Mouse (Mus musculus) erythroid progenitor cell, adult 5-6 weeks (primary cell): ENCODE measurements around the gene Dntt. TPM values are rescaled to one million over a fixed set of nuclear protein-coding genes. Genes with fewer than 3 reads are reported as not detected.

ENCODE experiments used
- ATAC-seq: replicated peaks from 2 replicates; pipeline ENCODE4 v1.8.0; 2016; ENCODE audit warnings: moderate number of reproducible peaks, mild to moderate bottlenecking, moderate TSS enrichment, inconsistent platforms; ENCODE audit not compliant: poor library complexity, low FRiP score, severe bottlenecking
- total RNA-seq, 2 experiments: library from RNA; stranded (forward) in 1 of 2; stranded (reverse) in 1 of 2; fragments of 150-400 nt in 1 of 2; fragments of 186-747, 209-891 nt in 1 of 2; gene quantifications; 2 replicates each; pipeline versions ENCODE4 v1.2.3 to v1.2.4; 2015 to 2017; ENCODE audit warnings: low replicate concordance in 2 of 2

Gene Dntt
- total RNA-seq, 2 experiments from 2014 or later, result 9.7 to 17.2 TPM

DNA sequence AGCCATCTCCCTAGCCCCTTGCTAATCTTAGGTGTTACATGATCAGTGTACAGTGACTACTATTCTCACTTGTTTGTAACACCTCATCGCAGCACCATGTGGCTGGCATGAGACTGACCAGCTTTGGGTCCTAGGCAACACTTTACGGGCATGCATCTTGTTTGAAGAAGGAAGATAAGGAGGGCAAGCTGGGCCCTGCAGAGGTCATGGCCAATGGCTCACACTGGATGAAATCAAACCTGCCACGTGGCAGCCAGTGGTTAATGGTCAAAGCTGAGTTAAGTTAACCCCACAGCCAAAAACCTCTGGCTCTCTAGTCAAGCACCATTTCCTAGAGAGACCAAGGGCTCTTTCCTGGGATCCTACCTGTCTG, 19.1 kb downstream of the Dntt start:
- ATAC-seq, result no peak

DNA sequence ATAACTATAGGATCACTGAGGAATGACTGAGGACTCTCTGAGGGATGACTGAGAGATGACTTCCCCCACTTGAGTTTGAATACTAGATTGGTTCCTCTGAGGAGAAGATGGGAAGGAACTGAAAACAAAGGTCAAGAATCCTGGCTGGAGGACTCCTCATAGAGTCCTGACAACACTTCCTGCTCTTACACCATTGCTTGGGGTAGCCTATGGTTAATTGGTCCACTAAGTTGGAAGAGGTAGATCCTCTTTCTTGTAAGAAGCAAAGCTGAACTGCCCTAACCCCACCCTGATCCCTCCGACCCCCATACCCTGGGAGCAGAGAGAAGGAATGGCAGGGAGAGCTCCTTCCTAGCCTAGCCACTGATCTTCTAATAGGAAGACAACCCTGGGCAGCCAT, 22.6 kb downstream of the Dntt start:
- ATAC-seq, result no peak

DNA sequence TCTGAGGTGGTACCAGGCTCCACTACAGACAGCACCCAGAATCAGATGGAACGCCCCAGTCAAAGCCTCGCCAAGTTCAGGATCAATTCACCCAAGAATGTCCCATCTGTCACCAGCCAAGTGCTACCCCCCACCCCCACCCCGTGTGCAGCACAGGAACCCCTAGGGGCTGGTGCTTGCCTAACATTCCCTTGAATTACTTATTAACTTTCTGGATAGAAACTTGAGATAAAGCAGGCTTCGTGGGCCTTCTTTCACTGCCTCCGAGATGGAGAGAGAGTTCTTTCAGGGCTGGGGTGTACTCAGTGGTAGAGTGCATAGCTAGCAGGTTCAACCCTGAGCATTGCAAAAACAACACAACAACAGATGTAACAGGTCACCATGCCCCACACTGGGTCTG, 23.2 kb downstream of the Dntt start:
- no peak for ATAC-seq

DNA sequence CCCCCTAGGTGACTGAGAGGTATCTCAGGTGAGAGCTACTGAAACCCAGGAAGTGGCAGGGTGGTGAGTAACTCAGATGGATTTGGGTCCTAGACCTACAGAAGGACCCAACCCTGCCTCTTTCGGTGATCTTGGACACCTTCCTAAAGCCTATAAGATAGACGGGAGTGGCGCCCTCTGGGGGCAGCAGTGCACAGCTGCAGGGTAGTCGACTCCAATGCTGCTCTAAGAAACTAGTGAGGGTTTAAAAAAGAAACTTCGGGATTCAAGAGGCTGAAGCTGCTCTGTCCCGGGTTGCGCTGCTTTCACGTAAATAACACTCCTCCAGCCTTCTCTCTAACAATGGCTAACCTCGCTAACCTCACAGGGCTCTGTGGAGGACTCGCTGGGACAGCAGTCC, 24.5 kb downstream of the Dntt start:
- ATAC-seq, result 0 out of 2 replicates have a peak, but pooled peaks have one; percentile 49

DNA sequence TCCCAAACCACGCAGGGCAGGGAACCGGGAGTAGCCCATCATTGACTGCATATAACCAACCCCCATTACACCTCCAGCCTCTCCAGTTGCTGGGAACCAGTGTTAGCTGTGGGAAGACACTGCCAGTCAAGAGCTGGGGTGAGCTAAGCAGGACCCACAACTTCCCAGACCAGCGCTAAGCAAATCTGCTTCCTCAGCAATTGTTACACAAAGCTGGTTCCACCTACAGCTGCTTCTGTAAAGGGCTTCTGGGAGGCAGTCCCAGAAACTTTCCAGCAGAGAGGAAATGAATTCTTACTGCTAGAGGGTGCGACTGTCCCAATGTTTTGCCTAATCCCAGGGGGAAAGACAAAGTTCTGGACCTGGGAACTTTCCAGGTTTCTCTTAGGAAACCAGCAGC, 25.6 kb downstream of the Dntt start:
- no peak for ATAC-seq

DNA sequence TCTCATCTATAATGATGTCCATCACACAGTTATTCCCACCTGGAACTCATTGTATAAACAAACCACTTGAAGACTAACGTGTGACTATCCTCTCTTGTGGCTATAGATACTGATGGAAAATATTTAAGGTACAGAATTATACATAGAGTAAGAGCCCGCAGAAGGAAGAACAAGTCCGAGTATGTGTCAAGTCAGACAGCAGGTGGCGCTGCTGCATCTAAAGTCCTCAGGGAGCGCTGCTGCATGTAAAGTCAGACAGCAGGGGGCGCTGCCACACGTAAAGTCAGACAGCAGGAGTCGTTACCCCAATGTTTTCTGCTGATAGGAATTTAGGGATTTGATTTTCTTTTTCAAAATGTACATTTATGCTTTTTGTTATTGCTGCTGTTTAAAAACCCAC, 42.4 kb downstream of the Dntt start:
- ATAC-seq, result peak; percentile 73

DNA sequence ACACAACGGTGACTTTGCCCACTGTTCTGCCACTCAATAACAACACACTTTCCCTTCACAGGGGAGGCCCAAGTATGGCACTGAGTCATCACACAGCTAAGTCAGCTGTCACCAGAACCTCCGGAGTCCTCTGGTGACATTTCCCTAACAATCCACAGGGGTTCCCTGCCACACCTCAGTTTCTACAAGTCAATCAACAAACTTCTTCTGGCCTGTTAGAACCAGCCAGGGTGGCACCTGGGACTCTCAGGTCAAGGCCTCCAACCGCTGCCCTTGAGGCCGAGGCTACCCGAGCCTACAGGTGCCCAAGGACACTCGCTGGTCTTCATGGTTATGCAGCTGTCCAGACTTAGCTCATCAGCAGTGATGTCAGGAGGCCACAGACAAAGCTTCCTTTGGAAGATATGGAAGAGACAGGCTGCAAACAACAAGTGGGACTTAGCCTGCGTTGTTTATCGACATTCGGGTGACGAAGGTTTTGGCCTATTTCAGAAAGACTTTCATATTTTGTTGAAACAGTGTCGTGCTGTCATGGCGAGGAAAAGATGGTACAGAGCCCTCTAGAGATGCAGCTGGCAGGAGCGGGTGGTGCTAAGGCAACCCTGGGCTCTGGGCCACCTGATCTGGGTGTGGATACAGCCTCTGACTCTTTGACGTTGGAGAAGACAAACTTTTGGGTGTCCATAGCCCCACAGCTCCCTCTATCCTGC, 44.8 kb downstream of the Dntt start:
- no peak for ATAC-seq

DNA sequence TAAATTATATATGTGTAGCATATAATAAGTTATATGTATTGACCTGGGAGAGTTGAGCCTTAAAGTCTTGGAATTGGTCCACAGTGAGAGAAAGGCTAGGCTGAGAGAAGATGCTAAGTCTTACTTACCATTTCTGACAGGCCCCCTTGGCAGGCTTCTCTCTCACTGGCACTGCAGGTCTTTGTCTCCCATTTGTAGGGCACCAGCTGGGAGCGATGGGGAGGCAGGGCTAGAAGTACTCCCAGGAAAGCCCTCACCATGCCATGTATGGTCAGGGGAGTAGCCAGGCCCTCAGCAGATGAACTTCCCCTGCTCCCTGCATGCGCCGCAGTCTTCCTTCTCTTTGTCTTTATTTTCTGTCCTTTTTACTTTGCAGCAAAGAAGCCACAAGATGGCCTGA, 47.8 kb downstream of the Dntt start, which contains the start of gene Opalin:
Opalin (minus strand) TSS at position 208 of the 400 bp plus-strand sequence.
- no peak for ATAC-seq

DNA sequence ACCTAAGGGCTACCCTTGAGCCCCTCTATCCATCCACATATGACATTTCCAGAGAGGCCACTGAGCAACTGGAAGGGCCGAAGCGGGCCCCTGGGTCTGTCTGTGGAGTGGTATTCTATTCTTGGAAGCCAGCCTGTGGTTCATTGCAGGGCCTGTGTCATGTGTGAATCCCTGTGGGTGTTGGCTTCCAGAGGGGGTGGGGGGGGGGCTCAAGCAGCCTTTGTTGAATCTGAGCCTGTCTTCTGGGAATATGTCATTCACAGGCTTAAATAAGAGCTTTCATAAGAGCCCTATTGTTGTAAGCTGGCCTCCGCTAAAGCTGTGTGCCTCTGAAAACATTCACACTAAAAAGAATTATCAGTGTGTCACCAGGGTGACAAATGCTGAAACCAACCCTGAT, 52.5 kb downstream of the Dntt start:
- no peak for ATAC-seq

DNA sequence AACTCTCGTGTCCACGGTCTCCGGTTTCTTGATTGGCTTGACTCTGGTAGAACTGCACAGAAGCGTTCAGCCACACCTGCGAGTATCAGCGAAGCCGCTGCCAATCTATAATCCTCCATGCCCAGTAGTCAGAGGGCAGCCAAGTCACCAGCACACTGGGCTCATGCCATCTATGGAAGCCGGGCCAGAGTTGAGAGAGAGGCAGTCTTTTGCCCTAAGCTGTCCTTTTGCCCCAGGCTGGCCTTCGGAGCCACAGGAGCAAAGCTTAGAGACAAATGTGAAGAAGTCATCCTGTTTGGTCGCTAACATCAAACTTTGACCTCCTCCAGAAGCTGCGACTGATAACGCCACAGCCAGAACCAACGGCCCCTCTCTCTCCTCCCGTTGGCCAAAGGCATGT, 54.6 kb downstream of the Dntt start:
- no peak for ATAC-seq

DNA sequence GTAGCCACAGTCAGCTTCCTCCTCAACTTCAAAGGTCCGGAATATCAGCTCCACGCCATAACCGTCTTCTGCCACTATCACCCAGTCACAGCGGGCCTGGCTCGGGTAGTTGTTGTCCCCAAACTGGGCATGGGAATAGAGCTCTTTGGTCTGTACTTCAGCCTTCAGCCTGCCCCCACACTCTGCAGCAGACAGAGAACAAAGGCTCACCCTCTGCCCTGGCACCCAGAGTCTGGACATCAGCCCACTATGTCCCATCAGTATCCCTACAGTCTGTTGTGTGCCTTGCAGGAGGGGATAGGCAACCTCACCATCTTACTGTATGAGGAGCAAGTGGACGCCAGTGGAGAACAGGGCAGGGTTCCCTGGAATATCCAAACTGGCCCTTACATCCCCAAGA, 57.2 kb downstream of the Dntt start:
- peak; percentile 39; the same call in 1 of the 2 replicates for ATAC-seq

DNA sequence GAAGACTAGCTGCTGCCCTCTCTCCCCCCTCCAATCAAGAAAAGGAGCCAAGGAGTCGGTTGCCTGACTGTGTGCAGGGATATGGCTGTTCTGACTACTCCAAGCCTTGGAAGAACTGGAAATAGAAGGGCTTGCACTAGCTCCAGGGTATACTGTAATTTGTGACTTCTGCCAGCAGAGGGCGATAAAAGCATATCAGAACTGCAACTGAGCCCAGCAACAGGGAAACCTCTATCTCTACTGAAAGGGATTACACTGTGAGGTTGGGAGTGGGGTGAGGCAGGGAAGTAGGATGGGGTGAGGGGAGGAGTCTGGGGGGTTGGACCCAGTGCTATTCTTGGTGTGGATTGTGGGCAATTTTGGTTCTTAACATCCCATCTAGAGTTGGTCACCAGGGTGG, 57.6 kb downstream of the Dntt start:
- peak; percentile 72 for ATAC-seq

DNA sequence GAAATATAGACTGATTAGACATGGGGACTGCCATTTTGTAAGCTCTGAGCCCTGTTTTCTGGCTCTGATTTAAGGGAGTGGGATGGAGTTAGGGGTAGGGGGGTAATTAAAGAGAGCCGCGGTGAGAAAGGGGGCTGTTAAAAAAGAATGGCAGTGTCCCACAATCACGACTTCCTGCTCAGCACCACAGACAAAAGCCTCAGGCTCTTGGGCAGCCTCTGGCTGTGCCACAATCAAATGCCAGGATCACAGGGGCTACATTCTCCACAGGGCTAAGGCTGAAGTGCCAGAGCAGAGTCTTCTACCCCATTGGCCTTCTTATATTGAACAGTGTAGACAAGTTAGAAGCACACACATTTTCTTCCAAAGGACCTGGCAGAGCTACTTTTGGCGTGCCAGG, 58.8 kb downstream of the Dntt start:
- no peak for ATAC-seq

DNA sequence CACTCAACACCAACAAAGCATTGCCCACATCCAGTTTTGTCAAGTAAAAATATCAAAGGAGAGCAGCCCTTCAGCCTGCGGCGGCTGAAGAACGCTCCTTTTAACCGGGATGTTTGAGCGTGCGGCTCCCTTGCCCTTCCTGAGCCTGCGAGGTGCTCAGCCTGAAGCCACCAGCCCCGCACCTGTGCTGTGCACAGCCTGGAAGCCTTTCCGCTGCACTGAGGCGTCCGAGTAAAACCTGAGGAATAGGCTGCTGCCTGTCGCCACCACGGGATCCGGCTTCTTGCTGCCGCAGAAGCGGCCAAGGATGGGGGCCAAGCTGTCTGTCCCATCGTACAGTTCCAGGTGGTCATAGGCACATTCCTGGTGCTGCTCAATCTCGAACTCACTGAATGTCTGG, 59.4 kb downstream of the Dntt start:
- no peak for ATAC-seq

DNA sequence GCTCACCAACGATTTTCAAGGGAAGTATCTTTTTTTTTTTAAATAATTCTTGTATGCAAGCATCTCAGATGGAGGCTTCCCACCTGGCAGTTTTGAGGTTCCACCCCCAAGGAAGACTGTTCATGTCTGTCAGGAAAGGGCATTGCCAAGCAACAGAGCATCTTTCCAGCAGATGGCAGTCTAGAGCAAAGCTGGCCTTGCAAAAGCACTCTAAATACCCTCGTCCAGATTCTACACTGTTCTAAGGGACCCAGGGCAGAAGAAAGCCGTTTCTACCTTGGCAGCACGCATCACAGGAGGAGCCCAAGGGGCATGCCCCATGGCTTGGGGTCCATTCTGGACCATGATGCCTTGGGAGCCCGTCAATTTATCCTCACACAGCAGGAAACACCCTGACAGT, 60.8 kb downstream of the Dntt start:
- ATAC-seq, result no peak

DNA sequence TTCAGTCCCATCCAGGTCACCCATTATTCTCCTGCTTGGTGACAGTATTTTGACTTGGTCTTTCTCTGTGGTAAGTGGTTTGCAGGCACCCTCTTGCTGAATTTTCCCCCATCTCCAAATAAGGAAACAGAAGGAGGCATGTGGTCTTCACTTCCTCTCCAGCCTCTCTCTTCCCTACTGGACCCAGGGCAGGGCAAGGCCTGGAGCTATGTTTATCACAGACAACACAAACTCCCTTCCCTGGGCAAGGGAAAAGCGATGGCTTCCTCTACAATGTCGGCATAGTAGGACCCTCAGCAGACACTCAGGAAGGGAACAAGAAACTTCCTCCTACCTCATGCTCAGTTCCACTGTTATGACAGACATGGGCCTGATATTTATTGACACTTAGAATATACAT, 62.8 kb downstream of the Dntt start:
- no peak for ATAC-seq

DNA sequence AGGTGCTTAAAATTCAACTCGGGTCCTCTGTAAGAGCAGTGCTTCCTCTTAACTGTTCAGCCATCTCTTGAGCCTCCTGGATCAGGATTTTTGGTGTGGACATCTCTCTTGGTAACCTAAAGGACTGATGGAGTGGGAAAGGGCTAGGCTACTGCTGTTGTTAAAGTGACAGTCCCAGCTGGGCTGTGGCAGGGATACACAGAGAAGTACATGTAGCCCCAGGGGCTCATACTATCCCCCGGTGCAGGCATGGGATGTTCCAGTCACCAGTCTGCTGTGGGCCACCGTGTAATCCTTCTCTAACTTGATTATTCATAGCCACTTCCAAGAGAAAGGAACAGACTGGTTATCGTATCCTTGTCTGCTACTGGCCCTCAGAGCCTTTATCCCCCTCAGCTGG, 68.0 kb downstream of the Dntt start:
- no peak for ATAC-seq

DNA sequence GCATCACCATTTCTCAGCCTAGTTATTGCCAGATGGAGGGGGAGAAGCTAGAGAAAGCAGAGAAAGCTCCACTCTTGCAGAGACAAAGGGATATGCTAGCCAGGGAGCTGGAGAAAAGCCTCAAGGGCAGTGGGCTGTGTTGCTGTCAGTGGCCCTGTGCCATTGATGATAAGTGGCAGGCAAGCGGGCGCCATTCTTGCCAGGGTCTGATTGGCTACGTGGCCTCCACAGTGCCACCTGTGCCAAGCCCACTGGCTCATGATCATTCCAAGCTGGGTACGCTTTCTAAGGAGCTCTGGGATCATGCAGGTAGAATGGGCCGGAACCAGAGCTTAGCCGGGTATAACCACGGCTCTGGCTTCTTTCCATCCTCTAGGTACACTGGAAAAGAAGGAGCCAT, 71.8 kb downstream of the Dntt start:
- ATAC-seq, result no peak

DNA sequence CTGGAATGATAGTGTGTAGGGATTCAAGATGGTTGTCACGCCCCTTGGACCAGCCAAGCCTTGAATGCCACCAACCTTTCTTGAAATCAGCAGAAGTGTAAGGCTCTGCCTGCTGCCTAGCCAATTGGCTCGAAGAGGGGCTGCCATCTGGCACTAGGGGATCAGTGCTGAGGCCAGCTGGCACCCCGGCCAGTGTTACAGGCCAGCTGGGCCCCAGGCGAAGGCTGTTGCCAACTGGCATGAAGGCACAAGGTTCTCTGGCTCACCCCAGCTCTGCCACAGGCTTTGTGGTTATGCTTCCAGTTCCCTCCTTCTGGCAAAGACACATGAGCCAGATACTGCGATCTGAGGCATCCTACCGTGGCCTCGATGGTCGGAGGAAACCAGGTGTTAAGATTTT, 72.3 kb downstream of the Dntt start:
- ATAC-seq, result no peak

DNA sequence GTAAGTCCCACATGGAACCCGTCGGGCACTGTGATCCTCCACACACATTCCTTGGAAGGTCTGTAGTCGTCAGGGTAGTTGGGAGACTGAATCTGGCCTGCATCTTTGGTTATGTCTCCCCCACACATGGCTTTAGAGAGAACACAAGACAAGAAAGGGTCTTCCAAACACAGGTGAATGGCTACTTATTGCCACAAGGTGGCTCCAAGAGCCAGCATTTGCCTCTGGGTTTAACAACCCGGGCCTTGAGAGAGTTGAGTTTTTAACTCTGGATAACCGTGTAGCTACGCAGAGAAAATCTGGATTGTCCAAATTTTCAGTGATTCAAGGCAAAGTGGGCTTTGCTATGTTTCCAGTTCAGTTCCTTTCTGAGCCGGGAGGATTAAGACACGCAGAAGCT, 75.8 kb downstream of the Dntt start:
- ATAC-seq, result no peak

DNA sequence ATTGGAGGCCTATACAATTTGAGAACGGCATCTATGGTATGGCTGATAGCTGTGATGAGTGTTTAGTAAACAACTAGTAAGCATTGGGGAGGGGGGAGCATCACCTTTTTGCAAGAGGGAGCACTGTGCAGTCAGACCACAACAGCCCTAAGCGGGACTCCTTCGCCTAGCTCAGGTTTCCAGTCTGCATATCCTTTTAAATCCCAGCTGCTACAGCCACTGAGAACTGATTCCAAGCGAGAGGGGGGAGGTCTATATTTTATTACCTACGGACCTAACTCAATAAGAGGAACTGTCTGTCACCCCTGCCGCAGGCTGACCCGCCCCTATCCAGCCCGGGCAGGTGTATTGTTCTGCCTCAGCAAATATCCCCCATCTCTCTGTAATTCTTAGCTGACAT, 78.5 kb downstream of the Dntt start:
- no peak for ATAC-seq

DNA sequence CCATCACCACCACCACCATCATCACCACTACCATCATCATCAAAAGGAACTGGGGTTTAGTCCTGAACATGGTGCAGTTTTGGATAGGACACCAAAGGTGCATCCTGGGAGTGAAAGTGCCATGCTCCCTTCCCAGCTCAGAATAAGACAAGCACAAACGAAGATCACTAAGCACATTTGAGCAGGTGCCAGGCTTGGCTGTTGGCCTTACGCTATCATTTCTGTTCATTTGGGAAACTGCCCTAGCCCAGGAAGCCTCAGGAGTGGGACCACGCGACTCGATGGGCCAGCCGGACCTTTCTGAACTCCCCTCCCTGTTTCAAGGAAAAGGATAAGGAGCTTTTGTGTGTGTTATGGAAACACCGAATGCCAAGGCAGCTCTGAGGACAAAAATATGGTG, 79.6 kb downstream of the Dntt start:
- ATAC-seq, result no peak
